Mouse (Mus musculus) olfactory bulb, adult 2 months (tissue): ENCODE results near the gene Id1. TPM values are rescaled to one million over a fixed set of nuclear protein-coding genes. Genes with fewer than 3 reads are reported as not detected.
A peak's percentile ranks its signal among the peaks of the same experiment; 100 is the strongest.

Experiments
- H3K27ac ChIP-seq: fragments of 200-500 bp; 2 replicates; pipeline ENCODE4 v1.5.1; 2012; ENCODE audit warnings: low read depth, low read length; ENCODE audit not compliant: insufficient read depth
- H3K4me1 ChIP-seq: fragments of 200-500 bp; 2 replicates; pipeline ENCODE4 v1.6.1; 2012; ENCODE audit warnings: low read length; ENCODE audit not compliant: control insufficient read depth, insufficient read depth
- H3K4me3 ChIP-seq: fragments of 200-500 bp; 2 replicates; pipeline ENCODE4 v1.5.1; 2012; ENCODE audit warnings: mild to moderate bottlenecking, low read depth, low read length, moderate library complexity; ENCODE audit not compliant: insufficient read depth
- CTCF ChIP-seq: fragments of 200-500 bp; IDR thresholded peaks from 2 replicates; pipeline ENCODE4 v1.5.1; 2012; ENCODE audit warnings: low read depth, mild to moderate bottlenecking, low read length, moderate library complexity; ENCODE audit not compliant: insufficient read depth
- POLR2A ChIP-seq: fragments of 200-500 bp; IDR thresholded peaks from 2 replicates; pipeline ENCODE4 v1.6.1; 2012; ENCODE audit warnings: mild to moderate bottlenecking, low read depth, low read length, moderate library complexity; ENCODE audit not compliant: insufficient read depth
- WGBS: fragments of 180-500 bp; shearing (Covaris S2); methylation state at CpG from one replicate; pipeline ENCODE4 v1.1.7; 2018; 5-methylcytosine and 5-hydroxymethylcytosine counted together
- polyA plus RNA-seq: library from polyadenylated mRNA; stranded (reverse); fragments of >200 nt; gene quantifications from 2 replicates; pipeline ENCODE4 v1.2.4, GENCODE M21; 2012; ENCODE audit warnings: low replicate concordance; ENCODE audit not compliant: missing spikeins, insufficient read depth, insufficient read length

Gene Id1
- polyA plus RNA-seq, 1 experiment = not detected

GRCm38 (mm10) chr2:152757478-152757877 lies 21.4 kb downstream of the Id1 start:
- TF ChIP-seq CTCF = no peak
- TF ChIP-seq POLR2A = no peak
- Histone ChIP-seq H3K4me1 (peaks cover 9% of the 10 kb centered on the region), H3K27ac (no peak overlapping the region), H3K4me3 (no peak overlapping the region)
- 55% methylated on average over 2 of the region's 2 CpGs for WGBS

GRCm38 (mm10) chr2:152758351-152758750 lies 22.3 kb downstream of the Id1 start:
- Histone ChIP-seq H3K27ac (no peak overlapping the region), H3K4me1 (peaks cover 9% of the 10 kb centered on the region), H3K4me3 (no peak overlapping the region)
- WGBS = 48% methylated on average over 4 of the region's 4 CpGs
- TF ChIP-seq POLR2A (no peak), CTCF (no peak)

- H3K27ac ChIP-seq = no peak overlapping the region
- no peak overlapping the region for H3K4me3 ChIP-seq
- peaks cover 16% of the 10 kb centered on the region for H3K4me1 ChIP-seq
- no peak for TF ChIP-seq CTCF
- TF ChIP-seq POLR2A = no peak
- WGBS = 83% methylated on average over 6 of the region's 6 CpGs
Observed at GRCm38 (mm10) chr2:152763310-152763709, 27.3 kb downstream of the Id1 start.

GRCm38 (mm10) chr2:152764172-152765044 lies 28.4 kb downstream of the Id1 start:
- Histone ChIP-seq H3K4me1 (peaks cover 16% of the 10 kb centered on the region), H3K27ac (no peak overlapping the region), H3K4me3 (no peak overlapping the region)
- TF ChIP-seq CTCF = no peak
- 29% methylated on average over 14 of the region's 14 CpGs for WGBS

- Histone ChIP-seq H3K4me1 (peaks cover 16% of the 10 kb centered on the region), H3K4me3 (no peak overlapping the region), H3K27ac (no peak overlapping the region)
- TF ChIP-seq CTCF = no peak
- TF ChIP-seq POLR2A = no peak
- WGBS = 32% methylated on average over 7 of the region's 7 CpGs
Observed at GRCm38 (mm10) chr2:152765045-152765674, 29.1 kb downstream of the Id1 start.

- 18% methylated on average over 25 of the region's 25 CpGs for WGBS
Observed at GRCm38 (mm10) chr2:152766387-152767123, 30.5 kb downstream of the Id1 start.

GRCm38 (mm10) chr2:152767618-152768271 lies 31.7 kb downstream of the Id1 start:
- no peak for TF ChIP-seq CTCF
- no peak for TF ChIP-seq POLR2A
- Histone ChIP-seq H3K4me1 (peaks cover 16% of the 10 kb centered on the region), H3K4me3 (no peak overlapping the region), H3K27ac (no peak overlapping the region)
- WGBS = 74% methylated on average over 12 of the region's 12 CpGs

More at GRCm38 (mm10) chr2:152766387-152767123, 30.5 kb downstream of the Id1 start:
- peak; percentile 96 for TF ChIP-seq CTCF
- TF ChIP-seq POLR2A = no peak
- Histone ChIP-seq H3K4me3 (no peak overlapping the region), H3K4me1 (peaks cover 16% of the 10 kb centered on the region), H3K27ac (no peak overlapping the region)

- 92% methylated on average over 7 of the region's 7 CpGs for WGBS
- Histone ChIP-seq H3K4me1 (peaks cover 10% of the 10 kb centered on the region), H3K4me3 (no peak overlapping the region), H3K27ac (no peak overlapping the region)
- TF ChIP-seq POLR2A = no peak
- TF ChIP-seq CTCF = no peak
Observed at GRCm38 (mm10) chr2:152769677-152770076, 33.6 kb downstream of the Id1 start.

- Histone ChIP-seq H3K27ac (no peak overlapping the region), H3K4me1 (peaks cover 4% of the 10 kb centered on the region), H3K4me3 (no peak overlapping the region)
- 91% methylated on average over 9 of the region's 9 CpGs for WGBS
- no peak for TF ChIP-seq CTCF
- TF ChIP-seq POLR2A = no peak
Observed at GRCm38 (mm10) chr2:152771571-152771970, 35.5 kb downstream of the Id1 start.
